Mouse (Mus musculus) limb, embryonic 14.5 days (tissue): ENCODE results near the gene Frmpd1. TPM values are rescaled to one million over a fixed set of nuclear protein-coding genes. Genes with fewer than 3 reads are reported as not detected.

Experiments used
- ATAC-seq: fragments of 200-750 bp; cut with Nextera tagmentation; 2 replicates; pipeline ENCODE4 v1.8.0; 2017; ENCODE audit warnings: low read depth, moderate number of reproducible peaks, moderate TSS enrichment; ENCODE audit not compliant: low FRiP score
- DNase-seq: peaks from one replicate; pipeline ENCODE4 v3.0.0-alpha.2; 2015; ENCODE audit warnings: low spot score
- H3K27ac ChIP-seq: fragments of 300-500 bp; sonication (generic); replicated peaks from 2 replicates; pipeline ENCODE4 v1.5.1; 2014; ENCODE audit warnings: low read depth, mild to moderate bottlenecking, low read length, moderate library complexity, mixed read lengths
- H3K27me3 ChIP-seq: fragments of 300-500 bp; sonication (generic); 2 replicates; pipeline ENCODE4 v1.6.1; 2014; ENCODE audit warnings: low read length, mixed read lengths; ENCODE audit not compliant: control insufficient read depth, insufficient read depth
- H3K36me3 ChIP-seq: fragments of 300-500 bp; sonication (generic); 2 replicates; pipeline ENCODE4 v1.6.1; 2014; ENCODE audit warnings: mild to moderate bottlenecking, low read length, moderate library complexity, mixed read lengths; ENCODE audit not compliant: control insufficient read depth, insufficient read depth
- H3K4me1 ChIP-seq: fragments of 300-500 bp; sonication (generic); 2 replicates; pipeline ENCODE4 v1.6.1; 2014; ENCODE audit warnings: antibody characterized with exemption, low read length, mixed read lengths; ENCODE audit not compliant: control insufficient read depth, insufficient read depth
- H3K4me2 ChIP-seq: fragments of 300-500 bp; sonication (generic); replicated peaks from 2 replicates; pipeline ENCODE4 v1.6.1; 2014; ENCODE audit warnings: low read depth, mild to moderate bottlenecking, low read length, moderate library complexity; ENCODE audit not compliant: severe bottlenecking
- H3K4me3 ChIP-seq: fragments of 300-500 bp; sonication (generic); replicated peaks from 2 replicates; pipeline ENCODE4 v1.5.1; 2014; ENCODE audit warnings: low read length
- H3K9ac ChIP-seq: fragments of 300-500 bp; sonication (generic); 2 replicates; pipeline ENCODE4 v1.6.1; 2014; ENCODE audit warnings: mild to moderate bottlenecking, low read depth, low read length, moderate library complexity; ENCODE audit not compliant: severe bottlenecking
- H3K9me3 ChIP-seq: fragments of 300-500 bp; sonication (generic); 2 replicates; pipeline ENCODE4 v1.6.1; 2016; ENCODE audit warnings: low read length; ENCODE audit not compliant: control insufficient read depth
- POLR2A ChIP-seq: fragments of 200-500 bp; IDR thresholded peaks from 2 replicates; pipeline ENCODE4 v1.8.0; 2012; ENCODE audit warnings: inconsistent platforms, mild to moderate bottlenecking, moderate library complexity, borderline replicate concordance; ENCODE audit not compliant: insufficient read depth, insufficient read length; ENCODE audit errors: extremely low read depth
- WGBS: fragments of 180-500 bp; shearing (Covaris S2); extraction: QIAGEN DNeasy Blood & Tissue Kit; methylation state at CpG from one replicate; pipeline ENCODE4 v1.1.7; 2014; 5-methylcytosine and 5-hydroxymethylcytosine counted together
- polyA plus RNA-seq, 2 experiments: library from polyadenylated mRNA; depleted of rRNA in 1 of 2; stranded (reverse) in 1 of 2; unstranded in 1 of 2; fragments of >200 nt; fragmentation: Nextera tagmentation in 1 of 2; extraction: Ambion mirVana in 1 of 2; gene quantifications; 2 replicates each; pipeline versions ENCODE4 v1.2.1 to v1.2.3; 2012 to 2014

Frmpd1 gene
- polyA plus RNA-seq, 2 experiments = 5.0 TPM

DNA sequence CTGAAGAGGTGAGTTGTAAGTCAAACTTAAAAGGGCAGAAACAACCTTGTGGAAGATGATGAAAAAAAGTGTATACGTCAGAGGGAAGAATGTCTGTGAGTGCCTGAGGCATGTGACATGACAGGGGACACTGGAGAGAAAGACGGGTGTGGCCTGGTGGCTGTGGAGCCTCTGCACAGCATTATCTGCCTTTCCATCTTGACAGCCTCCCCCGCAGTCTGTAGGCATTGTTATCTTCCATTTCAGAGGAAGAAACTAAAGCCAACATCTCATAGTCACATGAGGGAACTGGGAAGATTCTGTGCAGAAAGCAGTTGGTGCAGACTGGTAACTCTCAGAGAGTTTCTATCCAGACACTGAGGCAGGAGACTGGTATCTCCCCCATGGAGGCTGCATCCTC lies 83.2 kb downstream of the Frmpd1 start:
- Histone ChIP-seq H3K4me3 (no peak overlapping the region), H3K27me3 (no peaks in the 10 kb centered on the region), H3K9ac (no peak overlapping the region), H3K4me2 (no peak overlapping the region), H3K4me1 (no peaks in the 10 kb centered on the region; the same call in 1 of the 2 replicates), H3K27ac (no peak overlapping the region), H3K36me3 (no peaks in the 10 kb centered on the region), H3K9me3 (no peaks in the 10 kb centered on the region)
- no peak for TF ChIP-seq POLR2A
- 73% methylated on average over 3 of the region's 3 CpGs for WGBS
- no peak for DNase-seq
- no peak for ATAC-seq

DNA sequence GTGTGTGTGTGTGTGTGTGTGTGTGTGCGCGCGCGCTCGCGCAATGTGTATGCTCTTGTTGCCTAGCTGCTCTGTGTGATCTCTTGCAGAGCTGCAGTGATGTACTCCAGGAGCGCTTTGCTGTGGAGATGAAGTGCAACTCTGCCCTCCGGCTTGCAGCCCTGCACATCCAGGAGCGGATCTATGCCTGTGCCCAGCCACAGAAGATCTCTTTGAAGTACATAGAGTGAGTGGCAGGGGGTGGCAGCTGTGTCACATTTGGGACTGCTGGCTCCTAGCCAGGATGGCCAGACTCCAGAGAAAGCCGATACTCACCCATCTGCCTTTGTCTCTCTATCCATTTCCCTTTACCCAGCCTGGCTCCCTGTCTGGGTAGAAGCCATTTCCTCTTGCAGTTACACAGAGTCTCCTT lies 86.4 kb downstream of the Frmpd1 start:
- Histone ChIP-seq H3K9me3 (no peaks in the 10 kb centered on the region), H3K9ac (no peak overlapping the region), H3K4me3 (no peak overlapping the region), H3K4me1 (no peaks in the 10 kb centered on the region; the same call in 1 of the 2 replicates), H3K27me3 (no peaks in the 10 kb centered on the region), H3K36me3 (no peaks in the 10 kb centered on the region), H3K27ac (no peak overlapping the region), H3K4me2 (no peak overlapping the region)
- DNase-seq (peak; percentile 63), ATAC-seq (peak; percentile 81)
- WGBS = 65% methylated on average over 10 of the region's 10 CpGs
- TF ChIP-seq POLR2A = no peak

DNA sequence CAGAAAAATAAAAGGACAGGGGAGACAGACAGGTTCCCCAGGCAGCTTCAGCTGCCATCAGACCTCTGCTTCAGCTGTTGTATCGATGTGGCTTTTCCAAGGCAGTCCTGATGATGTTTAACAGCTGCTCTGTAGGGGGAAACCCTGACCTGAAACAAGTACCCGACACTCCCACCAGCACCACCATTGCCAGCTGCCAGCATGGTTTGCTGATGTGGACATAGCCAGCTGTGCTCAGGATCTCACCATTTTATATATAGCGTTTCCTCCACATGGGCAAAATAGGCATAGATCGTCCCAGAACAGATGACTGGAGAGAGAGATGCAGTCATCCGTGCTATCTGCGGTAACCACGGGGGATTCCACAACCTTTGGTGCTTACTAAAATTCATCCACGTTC lies 91.1 kb downstream of the Frmpd1 start:
- ATAC-seq (peak; percentile 62), DNase-seq (peak; percentile 68)
- H3K9me3 ChIP-seq = no peaks in the 10 kb centered on the region
- TF ChIP-seq POLR2A = no peak
- H3K9ac ChIP-seq = no peak overlapping the region
- H3K27me3 ChIP-seq = no peaks in the 10 kb centered on the region
- H3K4me3 ChIP-seq = no peak overlapping the region
- 79% methylated on average over 8 of the region's 8 CpGs for WGBS
- no peak overlapping the region for H3K27ac ChIP-seq
- H3K4me1 ChIP-seq = no peaks in the 10 kb centered on the region; the same call in 1 of the 2 replicates
- no peaks in the 10 kb centered on the region for H3K36me3 ChIP-seq
- H3K4me2 ChIP-seq = no peak overlapping the region

DNA sequence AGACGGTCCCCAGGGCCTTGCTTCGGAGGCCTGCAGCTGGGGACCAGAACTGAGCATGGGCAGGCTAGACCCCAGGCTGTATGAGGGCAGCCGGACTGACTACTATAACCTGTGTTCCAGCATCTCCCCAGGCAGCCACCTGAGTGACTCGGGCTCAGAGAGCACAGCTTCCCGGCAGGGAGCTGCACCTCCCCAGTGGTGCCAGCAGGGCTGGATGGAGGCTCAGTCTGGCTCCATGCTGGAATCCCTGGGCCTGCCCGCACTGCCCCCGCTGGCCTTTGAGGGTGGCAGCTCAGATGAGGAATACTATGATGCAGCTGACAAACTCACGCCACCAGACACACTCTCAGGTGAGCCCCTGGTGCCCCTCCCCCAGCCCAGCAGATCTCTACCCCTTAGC lies 94.6 kb downstream of the Frmpd1 start:
- no peaks in the 10 kb centered on the region for H3K36me3 ChIP-seq
- H3K4me3 ChIP-seq = no peak overlapping the region
- DNase-seq (no peak), ATAC-seq (no peak)
- no peaks in the 10 kb centered on the region for H3K9me3 ChIP-seq
- H3K27me3 ChIP-seq = no peaks in the 10 kb centered on the region
- H3K4me2 ChIP-seq = no peak overlapping the region
- H3K4me1 ChIP-seq = no peaks in the 10 kb centered on the region
- H3K9ac ChIP-seq = no peak overlapping the region
- H3K27ac ChIP-seq = no peak overlapping the region
- WGBS = 55% methylated on average over 8 of the region's 8 CpGs
- TF ChIP-seq POLR2A = no peak

DNA sequence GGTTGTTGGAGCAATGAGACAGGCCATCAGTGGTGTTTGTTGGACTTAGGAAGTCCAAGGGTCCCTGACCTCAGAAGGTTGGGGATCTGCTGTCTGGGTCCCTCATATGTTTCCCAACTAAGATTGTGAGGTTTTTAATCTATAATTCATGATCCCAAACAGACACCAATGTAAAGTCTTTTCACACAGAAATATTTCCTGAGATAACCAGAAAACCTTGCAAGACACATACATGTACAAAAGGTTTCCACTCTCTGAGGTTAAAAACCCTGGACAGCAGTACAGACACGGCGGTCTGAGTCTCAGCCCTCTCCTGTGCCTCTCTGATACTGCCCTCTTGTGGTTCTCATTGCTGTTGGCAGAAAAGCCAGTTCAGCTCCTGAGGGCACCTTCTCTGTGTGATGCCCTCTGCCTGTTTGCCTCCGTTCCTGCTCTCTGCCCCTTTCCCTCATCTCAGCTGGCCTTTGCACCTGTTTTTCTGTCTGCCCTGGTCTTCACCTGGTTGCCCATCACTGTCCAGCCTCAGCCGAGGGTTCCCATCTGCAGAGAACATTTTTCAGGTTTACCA lies 95.4 kb downstream of the Frmpd1 start:
- no peaks in the 10 kb centered on the region for H3K27me3 ChIP-seq
- ATAC-seq (no peak), DNase-seq (peak; percentile 73)
- H3K4me2 ChIP-seq = no peak overlapping the region
- no peak overlapping the region for H3K9ac ChIP-seq
- no peaks in the 10 kb centered on the region for H3K4me1 ChIP-seq
- H3K9me3 ChIP-seq = no peaks in the 10 kb centered on the region
- no peaks in the 10 kb centered on the region for H3K36me3 ChIP-seq
- H3K27ac ChIP-seq = no peak overlapping the region
- H3K4me3 ChIP-seq = no peak overlapping the region
- 15% methylated on average over 4 of the region's 4 CpGs for WGBS
- no peak for TF ChIP-seq POLR2A

DNA sequence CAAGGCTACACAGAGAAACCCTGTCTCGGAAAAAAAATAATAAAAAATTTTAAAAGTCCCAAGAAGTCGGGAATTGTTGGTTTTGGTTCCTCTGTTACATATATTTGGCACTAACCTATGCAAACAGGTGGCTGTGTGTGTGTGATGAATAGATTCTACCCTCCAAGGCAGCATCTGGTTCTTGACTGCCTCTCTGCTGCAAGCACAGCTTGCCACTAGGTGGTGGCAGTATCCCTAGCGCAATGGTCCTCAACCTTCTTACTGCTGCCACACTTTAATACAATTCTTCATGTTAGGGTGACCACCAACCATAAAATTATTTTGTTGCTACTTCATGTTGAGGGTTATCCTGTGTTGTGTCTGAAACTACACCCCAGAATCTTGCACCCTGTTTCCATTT lies 101.6 kb downstream of the Frmpd1 start:
- no peak for TF ChIP-seq POLR2A
- DNase-seq (no peak), ATAC-seq (0 out of 2 replicates have a peak, but pooled peaks have one; percentile 57)
- Histone ChIP-seq H3K4me3 (no peak overlapping the region), H3K9me3 (no peaks in the 10 kb centered on the region), H3K4me1 (no peaks in the 10 kb centered on the region), H3K36me3 (no peaks in the 10 kb centered on the region), H3K9ac (no peak overlapping the region), H3K27ac (no peak overlapping the region), H3K4me2 (no peak overlapping the region), H3K27me3 (no peaks in the 10 kb centered on the region)
- 38% methylated on average over 3 of the region's 3 CpGs for WGBS
